Mouse (Mus musculus) ES-Bruce4 (cell line): Measurements from ENCODE around the gene Fam207a.

Experiments used
- CTCF ChIP-seq: IDR thresholded peaks from one replicate; pipeline ENCODE4 v1.8.1; 2011; ENCODE audit warnings: low read depth, low read length
- EP300 ChIP-seq: IDR thresholded peaks from 2 replicates; pipeline ENCODE4 v1.6.1; 2011; ENCODE audit warnings: low read depth, low read length; ENCODE audit not compliant: insufficient read depth
- POLR2A ChIP-seq: IDR thresholded peaks from one replicate; pipeline ENCODE4 v1.8.1; 2011; ENCODE audit warnings: low read length; ENCODE audit not compliant: insufficient read depth

- TF ChIP-seq EP300 = no peak
- no peak for TF ChIP-seq CTCF
- no peak for TF ChIP-seq POLR2A
Observed at GRCm38 (mm10) chr10:77522746-77523145, 7.2 kb upstream of the Fam207a start.
